Mouse (Mus musculus) kidney, adult 2 months (tissue): ENCODE data around the gene Map1lc3a.

Experiments
- CTCF ChIP-seq: fragments of 200-500 bp; conservative IDR thresholded peaks from 2 replicates; pipeline ENCODE4 v1.5.1; 2011; ENCODE audit warnings: low read depth, mild to moderate bottlenecking, control low read depth, low read length, moderate library complexity, mixed read lengths; ENCODE audit not compliant: insufficient read depth, insufficient read length
- POLR2A ChIP-seq: fragments of 200-500 bp; IDR thresholded peaks from one replicate; pipeline ENCODE4 v1.6.1; 2011; ENCODE audit warnings: low read depth, low read length, control low read depth

- TF ChIP-seq POLR2A = no peak
- TF ChIP-seq CTCF = peak; percentile 67
Measured at GRCm38 (mm10) chr2:155240915-155241314, 35.2 kb upstream of the Map1lc3a start.
